Mouse (Mus musculus) liver, embryonic 16.5 days (tissue): ENCODE measurements at regions not wholly inside any gene's neighbourhood (a gene's known extent, or its start where the extent isn't known, plus 50 kb on each side); places are given as distances from the start of the nearest gene placed in this dataset.

ENCODE experiments used
- ATAC-seq: fragments of 200-750 bp; cut with Nextera tagmentation; 2 replicates; pipeline ENCODE4 v1.8.0; 2017; ENCODE audit warnings: low read depth, mild to moderate bottlenecking, moderate number of reproducible peaks, moderate library complexity
- H3K27ac ChIP-seq: fragments of 300-500 bp; sonication (generic); 2 replicates; pipeline ENCODE4 v1.5.1; 2014; ENCODE audit warnings: mild to moderate bottlenecking, low read length
- H3K27me3 ChIP-seq: fragments of 300-500 bp; sonication (generic); 2 replicates; pipeline ENCODE4 v1.6.1; 2014; ENCODE audit warnings: low read depth, low read length, mixed read lengths; ENCODE audit not compliant: control insufficient read depth, insufficient read depth
- H3K36me3 ChIP-seq: fragments of 300-500 bp; sonication (generic); 2 replicates; pipeline ENCODE4 v1.6.1; 2014; ENCODE audit warnings: mild to moderate bottlenecking; ENCODE audit not compliant: control insufficient read depth, insufficient read depth
- H3K4me1 ChIP-seq: fragments of 300-500 bp; sonication (generic); 2 replicates; pipeline ENCODE4 v1.6.1; 2014; ENCODE audit warnings: low read depth, low read length, mixed read lengths; ENCODE audit not compliant: control insufficient read depth
- H3K4me2 ChIP-seq: fragments of 300-500 bp; sonication (generic); 2 replicates; pipeline ENCODE4 v1.6.1; 2014; ENCODE audit warnings: low read depth, low read length, mixed read lengths
- H3K4me3 ChIP-seq: fragments of 300-500 bp; sonication (generic); 2 replicates; pipeline ENCODE4 v1.5.1; 2014; ENCODE audit warnings: low read depth, mild to moderate bottlenecking, low read length
- H3K9ac ChIP-seq: fragments of 300-500 bp; sonication (generic); 2 replicates; pipeline ENCODE4 v1.6.1; 2014; ENCODE audit warnings: low read depth, low read length
- H3K9me3 ChIP-seq: fragments of 300-500 bp; sonication (generic); replicated peaks from 2 replicates; pipeline ENCODE4 v1.6.1; 2016; ENCODE audit warnings: low read length; ENCODE audit not compliant: control insufficient read depth
- WGBS: fragments of 180-500 bp; shearing (Covaris S2); extraction: QIAGEN DNeasy Blood & Tissue Kit; methylation state at CpG from one replicate; pipeline ENCODE4 v1.1.7; 2014; ENCODE audit not compliant: insufficient replicate concordance; 5-methylcytosine and 5-hydroxymethylcytosine counted together

- Histone ChIP-seq H3K27me3 (no peaks in the 10 kb centered on the region), H3K4me3 (no peak overlapping the region), H3K4me2 (no peak overlapping the region), H3K9ac (no peak overlapping the region), H3K27ac (no peak overlapping the region), H3K9me3 (no peaks in the 10 kb centered on the region), H3K36me3 (no peaks in the 10 kb centered on the region), H3K4me1 (no peaks in the 10 kb centered on the region)
- no peak for ATAC-seq
- 39% methylated on average over 1 of the region's 1 CpGs for WGBS
Observed at GRCm38 (mm10) chr5:21109030-21109429, 53.3 kb upstream of the Ptpn12 start.

- Histone ChIP-seq H3K27ac (no peak overlapping the region), H3K4me2 (no peak overlapping the region), H3K36me3 (no peaks in the 10 kb centered on the region), H3K4me1 (no peaks in the 10 kb centered on the region), H3K27me3 (no peaks in the 10 kb centered on the region), H3K4me3 (no peak overlapping the region), H3K9ac (no peak overlapping the region), H3K9me3 (no peaks in the 10 kb centered on the region)
- ATAC-seq, result no peak
- WGBS, result 50% methylated on average over 2 of the region's 2 CpGs
Observed at GRCm38 (mm10) chr5:21113377-21113776, 57.7 kb upstream of the Ptpn12 start.

GRCm38 (mm10) chr5:21115552-21115951 lies 59.8 kb upstream of the Ptpn12 start:
- no peak overlapping the region for H3K9ac ChIP-seq
- 53% methylated on average over 1 of the region's 1 CpGs for WGBS

GRCm38 (mm10) chr5:21123081-21123480 lies 63.0 kb upstream of the Gsap start:
- no peaks in the 10 kb centered on the region for H3K27me3 ChIP-seq
- WGBS, result 44% methylated on average over 1 of the region's 1 CpGs
- no peak for ATAC-seq
- no peak overlapping the region for H3K27ac ChIP-seq
- H3K4me1 ChIP-seq, result no peaks in the 10 kb centered on the region
- no peak overlapping the region for H3K9ac ChIP-seq
- H3K9me3 ChIP-seq, result no peaks in the 10 kb centered on the region
- H3K36me3 ChIP-seq, result no peaks in the 10 kb centered on the region
- no peak overlapping the region for H3K4me3 ChIP-seq
- H3K4me2 ChIP-seq, result no peak overlapping the region

More at GRCm38 (mm10) chr5:21115552-21115951, 59.8 kb upstream of the Ptpn12 start:
- ATAC-seq, result no peak
- Histone ChIP-seq H3K27ac (no peak overlapping the region), H3K4me1 (no peaks in the 10 kb centered on the region), H3K9me3 (no peaks in the 10 kb centered on the region), H3K36me3 (no peaks in the 10 kb centered on the region), H3K27me3 (no peaks in the 10 kb centered on the region), H3K4me2 (no peak overlapping the region), H3K4me3 (no peak overlapping the region)

- Histone ChIP-seq H3K36me3 (no peaks in the 10 kb centered on the region), H3K4me1 (no peaks in the 10 kb centered on the region), H3K27ac (no peak overlapping the region), H3K27me3 (no peaks in the 10 kb centered on the region), H3K9me3 (no peaks in the 10 kb centered on the region), H3K9ac (no peak overlapping the region), H3K4me2 (no peak overlapping the region), H3K4me3 (no peak overlapping the region)
- WGBS, result 75% methylated on average over 5 of the region's 5 CpGs
- no peak for ATAC-seq
Observed at GRCm38 (mm10) chr5:21125085-21125484, 61.0 kb upstream of the Gsap start.

GRCm38 (mm10) chr5:21131173-21131572 lies 54.9 kb upstream of the Gsap start:
- Histone ChIP-seq H3K4me3 (no peak overlapping the region), H3K27me3 (no peaks in the 10 kb centered on the region), H3K36me3 (no peaks in the 10 kb centered on the region), H3K9me3 (no peaks in the 10 kb centered on the region), H3K4me2 (no peak overlapping the region), H3K27ac (no peak overlapping the region), H3K4me1 (no peaks in the 10 kb centered on the region), H3K9ac (no peak overlapping the region)
- 66% methylated on average over 2 of the region's 2 CpGs for WGBS
- ATAC-seq, result peak; percentile 32; the same call in 1 of the 2 replicates

- H3K4me3 ChIP-seq, result no peak overlapping the region
- no peak overlapping the region for H3K9ac ChIP-seq
- 52% methylated on average over 3 of the region's 3 CpGs for WGBS
- no peaks in the 10 kb centered on the region for H3K4me1 ChIP-seq
- peak; percentile 35; the same call in 1 of the 2 replicates for ATAC-seq
- H3K27ac ChIP-seq, result no peak overlapping the region
- H3K27me3 ChIP-seq, result no peaks in the 10 kb centered on the region
- H3K36me3 ChIP-seq, result no peaks in the 10 kb centered on the region
- H3K4me2 ChIP-seq, result no peak overlapping the region
- H3K9me3 ChIP-seq, result no peaks in the 10 kb centered on the region
Observed at GRCm38 (mm10) chr5:21131943-21132342, 54.1 kb upstream of the Gsap start.

- no peak overlapping the region for H3K9ac ChIP-seq
- 57% methylated on average over 3 of the region's 3 CpGs for WGBS
- H3K4me1 ChIP-seq, result no peaks in the 10 kb centered on the region
- no peaks in the 10 kb centered on the region for H3K27me3 ChIP-seq
- H3K4me3 ChIP-seq, result no peak overlapping the region
- no peak for ATAC-seq
- H3K36me3 ChIP-seq, result no peaks in the 10 kb centered on the region
- H3K4me2 ChIP-seq, result no peak overlapping the region
- H3K9me3 ChIP-seq, result no peaks in the 10 kb centered on the region
- no peak overlapping the region for H3K27ac ChIP-seq
Observed at GRCm38 (mm10) chr5:21135476-21135875, 50.6 kb upstream of the Gsap start.

- Histone ChIP-seq H3K4me3 (no peak overlapping the region), H3K9me3 (no peaks in the 10 kb centered on the region), H3K27me3 (no peaks in the 10 kb centered on the region), H3K36me3 (no peaks in the 10 kb centered on the region), H3K9ac (no peak overlapping the region), H3K27ac (no peak overlapping the region), H3K4me2 (no peak overlapping the region), H3K4me1 (no peaks in the 10 kb centered on the region)
- ATAC-seq, result no peak
- WGBS, result 47% methylated on average over 3 of the region's 3 CpGs
Observed at GRCm38 (mm10) chr5:21136081-21136480, 50.0 kb upstream of the Gsap start.
